Mouse (Mus musculus) T-helper 2 cell (primary cell): ENCODE data around the gene Ptprt.

Experiments
- in situ Hi-C: fragments of 300-600 bp; cut with MboI, MseI; formaldehyde crosslinking; loops from one replicate; pipeline ENCODE4 v1.15.1; 2025; ENCODE audit warnings: high pct_unique_total_duplicates

Gene Ptprt

GRCm38 (mm10) chr2:162413073-162413812 lies 247.7 kb downstream of the Ptprt start:
- in situ Hi-C loops, result no loop called here

- in situ Hi-C loops, result no loop called here
Measured at GRCm38 (mm10) chr2:162411014-162411413, 249.9 kb downstream of the Ptprt start.

- in situ Hi-C loops, result no loop called here
Measured at GRCm38 (mm10) chr2:162409245-162409644, 251.7 kb downstream of the Ptprt start.

- in situ Hi-C loops, result no loop called here
Measured at GRCm38 (mm10) chr2:162401316-162402100, 259.4 kb downstream of the Ptprt start.

GRCm38 (mm10) chr2:162394601-162395000 lies 266.3 kb downstream of the Ptprt start:
- in situ Hi-C loops, result no loop called here

GRCm38 (mm10) chr2:162391834-162392233 lies 269.1 kb downstream of the Ptprt start:
- in situ Hi-C loops, result no loop called here

GRCm38 (mm10) chr2:162377309-162377708 lies 283.6 kb downstream of the Ptprt start:
- in situ Hi-C loops, result no loop called here

- in situ Hi-C loops, result no loop called here
Measured at GRCm38 (mm10) chr2:162349047-162349446, 311.9 kb downstream of the Ptprt start.

- in situ Hi-C loops, result no loop called here
Measured at GRCm38 (mm10) chr2:162341846-162342245, 319.1 kb downstream of the Ptprt start.

GRCm38 (mm10) chr2:162340231-162340630 lies 320.7 kb downstream of the Ptprt start:
- in situ Hi-C loops, result no loop called here

GRCm38 (mm10) chr2:162332066-162332683 lies 328.8 kb downstream of the Ptprt start:
- in situ Hi-C loops, result no loop called here

- in situ Hi-C loops, result no loop called here
Measured at GRCm38 (mm10) chr2:162329430-162329829, 331.5 kb downstream of the Ptprt start.

GRCm38 (mm10) chr2:162322411-162322810 lies 338.5 kb downstream of the Ptprt start:
- in situ Hi-C loops, result no loop called here

GRCm38 (mm10) chr2:162307996-162308395 lies 353.0 kb downstream of the Ptprt start:
- in situ Hi-C loops, result no loop called here

GRCm38 (mm10) chr2:162294070-162294469 lies 366.9 kb downstream of the Ptprt start:
- in situ Hi-C loops, result no loop called here

- in situ Hi-C loops, result no loop called here
Measured at GRCm38 (mm10) chr2:162282606-162283005, 378.3 kb downstream of the Ptprt start.

GRCm38 (mm10) chr2:162282121-162282520 lies 378.8 kb downstream of the Ptprt start:
- in situ Hi-C loops, result no loop called here

GRCm38 (mm10) chr2:162273826-162274225 lies 387.1 kb downstream of the Ptprt start:
- in situ Hi-C loops, result no loop called here

GRCm38 (mm10) chr2:162251272-162251671 lies 409.7 kb downstream of the Ptprt start:
- in situ Hi-C loops, result no loop called here

- in situ Hi-C loops, result no loop called here
Measured at GRCm38 (mm10) chr2:162248296-162248695, 412.7 kb downstream of the Ptprt start.

GRCm38 (mm10) chr2:162222476-162222875 lies 438.5 kb downstream of the Ptprt start:
- in situ Hi-C loops, result no loop called here

- in situ Hi-C loops, result no loop called here
Measured at GRCm38 (mm10) chr2:162220586-162220985, 440.4 kb downstream of the Ptprt start.
